Comparison of ENCODE assay signal across 8 mouse cellular contexts in genomic region chr6:127991509-127992176, GRCm38 (mm10).
DNase-seq lines count a peak whose midpoint lies in the region; ATAC-seq and TF ChIP-seq lines count a peak whose summit lies in the region.
"Had no signal": no experiment of that assay in that cellular context is flagged by ENCODE, and none has a peak within 500 bp of the region (broad histone marks: within the 10 kb centered on the region; RNA-seq: fewer than 3 reads in every experiment).

No protein-coding gene starts in this region.

- ATAC-seq in heart, embryonic 16.5 days (replicated peaks; ENCODE audit: extremely low read depth, insufficient read depth, low FRiP score): peak; percentile 35
- no peak for ATAC-seq in cerebellum, adult (ENCODE audit: insufficient number of reproducible peaks, low FRiP score, low TSS enrichment)
- no peak for ATAC-seq in megakaryocyte progenitor cell, adult 5-6 weeks (replicated peaks; ENCODE audit: poor library complexity)
- ATAC-seq in midbrain, postnatal 0 days (ENCODE audit: low FRiP score): no peak
- ATAC-seq: forebrain, embryonic 15.5 days had no signal

- WGBS in heart, embryonic 16.5 days: 42% methylated on average over 11 of the region's 11 CpGs
- 85% methylated on average over 11 of the region's 11 CpGs for WGBS in midbrain, postnatal 0 days

- H3K4me2 ChIP-seq in heart, embryonic 16.5 days (ENCODE audit: low read depth, low read length): peak overlapping the region; percentile 62
- H3K4me2 ChIP-seq in midbrain, postnatal 0 days (ENCODE audit: low read depth, low read length, poor library complexity, severe bottlenecking): no peak overlapping the region
- H3K4me2 ChIP-seq: forebrain, embryonic 15.5 days had no signal

- peak; percentile 66 for DNase-seq in CD4-positive, CD25-positive, alpha-beta regulatory T cell, adult 2 months (ENCODE audit: low read depth, low spot score)
- DNase-seq in adrenal gland, adult 2 months: peak; percentile 81
- DNase-seq in midbrain, postnatal 0 days (ENCODE audit: low spot score): no peak

- H3K36me3 ChIP-seq in heart, embryonic 16.5 days (ENCODE audit: control insufficient read depth, insufficient read depth): peaks cover 3% of the 10 kb centered on the region; the same call in 1 of the 2 replicates
- peaks cover 83% of the 10 kb centered on the region for H3K36me3 ChIP-seq in megakaryocyte, embryonic 14.5 days (replicated peaks; ENCODE audit: low read length)
- H3K36me3 ChIP-seq in midbrain, postnatal 0 days (ENCODE audit: insufficient read depth, low read length): no peaks in the 10 kb centered on the region
- H3K36me3 ChIP-seq: forebrain, embryonic 15.5 days had no signal

- peaks cover 67% of the 10 kb centered on the region for H3K4me1 ChIP-seq in heart, embryonic 16.5 days (ENCODE audit: control insufficient read depth, insufficient read depth, low read length)
- peaks cover 93% of the 10 kb centered on the region for H3K4me1 ChIP-seq in megakaryocyte, embryonic 14.5 days
- no peaks in the 10 kb centered on the region for H3K4me1 ChIP-seq in midbrain, postnatal 0 days (ENCODE audit: insufficient read depth, low read length)

- peak overlapping the region; percentile 77 for H3K9ac ChIP-seq in heart, embryonic 16.5 days (ENCODE audit: low read length)
- H3K9ac ChIP-seq in midbrain, postnatal 0 days (replicated peaks; ENCODE audit: low read length, poor library complexity, severe bottlenecking): no peak overlapping the region
- H3K9ac ChIP-seq: forebrain, embryonic 15.5 days had no signal

- peak overlapping the region; percentile 51; the same call in 1 of the 2 replicates for H3K4me3 ChIP-seq in heart, embryonic 16.5 days (ENCODE audit: low read length)
- peak overlapping the region; percentile 73 for H3K4me3 ChIP-seq in megakaryocyte, embryonic 14.5 days (replicated peaks)
- no peak overlapping the region for H3K4me3 ChIP-seq in midbrain, postnatal 0 days (ENCODE audit: low read depth, low read length)
- H3K4me3 ChIP-seq: forebrain, embryonic 15.5 days had no signal

- no peaks in the 10 kb centered on the region for H3K9me3 ChIP-seq in heart, embryonic 16.5 days (replicated peaks; ENCODE audit: control insufficient read depth, low read length)
- H3K9me3 ChIP-seq in megakaryocyte, embryonic 14.5 days: no peaks in the 10 kb centered on the region
- H3K9me3 ChIP-seq in midbrain, postnatal 0 days (ENCODE audit: low read length): no peaks in the 10 kb centered on the region
- H3K9me3 ChIP-seq: forebrain, embryonic 15.5 days had no signal

- no peaks in the 10 kb centered on the region for H3K27me3 ChIP-seq in heart, embryonic 16.5 days (ENCODE audit: control insufficient read depth, insufficient read depth, low read length)
- H3K27me3 ChIP-seq in megakaryocyte, embryonic 14.5 days (replicated peaks): no peaks in the 10 kb centered on the region
- H3K27me3 ChIP-seq in midbrain, postnatal 0 days (ENCODE audit: insufficient read depth, low read length): no peaks in the 10 kb centered on the region
- H3K27me3 ChIP-seq: forebrain, embryonic 15.5 days had no signal

- H3K27ac ChIP-seq in heart, embryonic 16.5 days (ENCODE audit: low read length): peak overlapping the region; percentile 99
- no peak overlapping the region for H3K27ac ChIP-seq in midbrain, postnatal 0 days (ENCODE audit: low read depth, low read length)
- H3K27ac ChIP-seq: forebrain, embryonic 15.5 days had no signal

- no peak for TF ChIP-seq CTCF in midbrain, postnatal 0 days (IDR thresholded peaks at IDR 0.05)
